Mouse (Mus musculus) embryonic fibroblast, embryonic 13.5 days (primary cell): ENCODE results near the gene Emid1.

Experiments
- CTCF ChIP-seq: IDR thresholded peaks from 2 replicates; pipeline ENCODE4 v1.5.1; 2011; ENCODE audit warnings: mild to moderate bottlenecking, control low read depth, low read length, moderate library complexity, borderline replicate concordance; ENCODE audit not compliant: insufficient read depth
- POLR2A ChIP-seq: IDR thresholded peaks from 2 replicates; pipeline ENCODE4 v1.6.1; 2011; ENCODE audit warnings: low read depth, mild to moderate bottlenecking, control low read depth, low read length, moderate library complexity

DNA sequence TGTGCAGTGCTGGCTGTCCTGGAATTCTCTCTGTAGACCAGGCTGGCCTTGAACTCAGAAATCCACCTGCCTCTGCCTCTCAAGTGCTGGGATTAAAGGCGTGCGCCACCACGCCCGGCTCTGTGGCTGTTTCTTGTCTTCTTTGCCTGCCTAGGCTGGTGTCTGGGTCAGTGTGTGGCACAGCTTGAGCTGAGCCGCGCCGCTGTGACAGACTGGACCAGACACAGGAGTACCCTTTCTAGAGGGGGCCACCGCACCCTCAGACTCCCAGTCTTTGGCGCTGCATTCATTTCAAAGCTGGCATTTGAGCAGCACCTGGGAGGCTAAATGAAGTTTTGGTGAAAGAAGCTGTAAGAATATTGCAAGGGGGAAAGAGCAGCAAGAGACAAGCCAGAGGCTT, 93.3 kb downstream of the Emid1 start:
- TF ChIP-seq CTCF (no peak), POLR2A (no peak)
